Mouse (Mus musculus): ENCODE measurements around the gene Pigs.

GRCm38 (mm10) chr11:78322076-78322831 is 6.0 kb upstream of the Pigs start:
- TF ChIP-seq CTCF (conservative IDR thresholded peaks at IDR 0.05; ENCODE audit: low read length) (no peak), NANOG (IDR thresholded peaks at IDR 0.05; ENCODE audit: borderline replicate concordance, low read length) (no peak), POU5F1 (IDR thresholded peaks at IDR 0.05; ENCODE audit: borderline replicate concordance, low read length) (no peak)

All from E14TG2a.4 (cell line).